Mouse (Mus musculus) heart, postnatal 0 days (tissue): ENCODE results near the gene Xrn1. TPM values are rescaled to one million over a fixed set of nuclear protein-coding genes. Genes with fewer than 3 reads are reported as not detected.
"Not testable (repeated sequence)": the region's sequence is repeated elsewhere in the genome, so short reads cannot be mapped to it uniquely, and the experiment has no call there.

Experiments
- ATAC-seq: fragments of 200-750 bp; cut with Nextera tagmentation; 2 replicates; pipeline ENCODE4 v1.8.0; 2017; ENCODE audit warnings: low read depth, moderate number of reproducible peaks, moderate library complexity; ENCODE audit not compliant: insufficient read depth
- DNase-seq: peaks from one replicate; pipeline ENCODE4 v3.0.0-alpha.2; 2016; ENCODE audit warnings: low spot score
- H3K27ac ChIP-seq: fragments of 300-500 bp; sonication (generic); 2 replicates; pipeline ENCODE4 v1.5.1; 2014; ENCODE audit warnings: low read depth, mild to moderate bottlenecking
- H3K27me3 ChIP-seq: fragments of 300-500 bp; sonication (generic); 2 replicates; pipeline ENCODE4 v1.6.1; 2014; ENCODE audit warnings: low read length, mixed read lengths; ENCODE audit not compliant: control insufficient read depth, insufficient read depth
- H3K36me3 ChIP-seq: fragments of 300-500 bp; sonication (generic); replicated peaks from 2 replicates; pipeline ENCODE4 v1.6.1; 2014; ENCODE audit warnings: low read length, mixed read lengths; ENCODE audit not compliant: control insufficient read depth, insufficient read depth
- H3K4me1 ChIP-seq: fragments of 300-500 bp; sonication (generic); 2 replicates; pipeline ENCODE4 v1.6.1; 2014; ENCODE audit warnings: antibody characterized with exemption; ENCODE audit not compliant: control insufficient read depth, insufficient read depth
- H3K4me2 ChIP-seq: fragments of 300-500 bp; sonication (generic); 2 replicates; pipeline ENCODE4 v1.6.1; 2014; ENCODE audit warnings: low read depth, mild to moderate bottlenecking, low read length, moderate library complexity
- H3K4me3 ChIP-seq: fragments of 300-500 bp; sonication (generic); 2 replicates; pipeline ENCODE4 v1.5.1; 2014; ENCODE audit warnings: low read depth, low read length
- H3K9ac ChIP-seq: fragments of 300-500 bp; sonication (generic); replicated peaks from 2 replicates; pipeline ENCODE4 v1.6.1; 2014; ENCODE audit warnings: low read depth, low read length, mixed read lengths
- H3K9me3 ChIP-seq: fragments of 300-500 bp; sonication (generic); replicated peaks from 2 replicates; pipeline ENCODE4 v1.6.1; 2016; ENCODE audit warnings: low read length; ENCODE audit not compliant: control insufficient read depth
- CTCF ChIP-seq: IDR thresholded peaks from 2 replicates; pipeline ENCODE4 v1.5.1; 2016; ENCODE audit warnings: antibody characterized with exemption, control low read depth, low read depth
- EP300 ChIP-seq: IDR thresholded peaks from 2 replicates; pipeline ENCODE4 v1.6.1; 2016; ENCODE audit warnings: antibody characterized with exemption, low read depth
- WGBS: fragments of 180-500 bp; shearing (Covaris S2); extraction: QIAGEN DNeasy Blood & Tissue Kit; methylation state at CpG from one replicate; pipeline ENCODE4 v1.1.7; 2014; 5-methylcytosine and 5-hydroxymethylcytosine counted together
- polyA plus RNA-seq: library from polyadenylated mRNA; unstranded; fragments of >200 nt; fragmentation: Nextera tagmentation; extraction: Ambion mirVana; gene quantifications from 2 replicates; pipeline ENCODE4 v1.2.1, GENCODE M21; 2015
- total RNA-seq: library from RNA; depleted of rRNA; stranded (reverse); fragments of >200 nt; gene quantifications from 2 replicates; pipeline ENCODE4 v1.2.3, GENCODE M21; 2014; ENCODE audit warnings: low replicate concordance

Gene Xrn1
- total and polyA plus RNA-seq, 2 experiments from 2014 or later = 8.8 to 14.0 TPM

GRCm38 (mm10) chr9:96067507-96067906 lies 112.9 kb downstream of the Xrn1 start:
- DNase-seq (no peak), ATAC-seq (no peak)
- no peak overlapping the region for H3K4me3 ChIP-seq
- no peak overlapping the region for H3K4me2 ChIP-seq
- H3K36me3 ChIP-seq = no peaks in the 10 kb centered on the region
- H3K9me3 ChIP-seq = peaks cover 6% of the 10 kb centered on the region; the same call in 1 of the 2 replicates
- H3K27me3 ChIP-seq = no peaks in the 10 kb centered on the region
- no peak overlapping the region for H3K27ac ChIP-seq
- 60% methylated on average over 2 of the region's 2 CpGs for WGBS
- no peaks in the 10 kb centered on the region for H3K4me1 ChIP-seq
- no peak overlapping the region for H3K9ac ChIP-seq
- TF ChIP-seq CTCF = no peak
- TF ChIP-seq EP300 = no peak

GRCm38 (mm10) chr9:96078752-96079315 lies 124.3 kb downstream of the Xrn1 start:
- Histone ChIP-seq H3K36me3 (no peaks in the 10 kb centered on the region), H3K9ac (no peak overlapping the region), H3K27me3 (no peaks in the 10 kb centered on the region), H3K27ac (no peak overlapping the region), H3K4me3 (no peak overlapping the region), H3K4me2 (no peak overlapping the region), H3K4me1 (no peaks in the 10 kb centered on the region), H3K9me3 (no peaks in the 10 kb centered on the region)
- no peak for TF ChIP-seq CTCF
- TF ChIP-seq EP300 = no peak
- WGBS = 90% methylated on average over 13 of the region's 13 CpGs
- ATAC-seq (no peak), DNase-seq (no peak)

- WGBS = 89% methylated on average over 6 of the region's 6 CpGs
- no peaks in the 10 kb centered on the region for H3K9me3 ChIP-seq
Observed at GRCm38 (mm10) chr9:96085293-96085692, 130.7 kb downstream of the Xrn1 start.

GRCm38 (mm10) chr9:96087671-96088070 lies 133.1 kb downstream of the Xrn1 start:
- H3K4me1 ChIP-seq = no peaks in the 10 kb centered on the region
- no peak for DNase-seq
- no peak for TF ChIP-seq CTCF
- H3K9me3 ChIP-seq = no peaks in the 10 kb centered on the region
- no peak overlapping the region for H3K4me2 ChIP-seq
- H3K27me3 ChIP-seq = no peaks in the 10 kb centered on the region
- H3K9ac ChIP-seq = no peak overlapping the region
- no peak overlapping the region for H3K27ac ChIP-seq
- no peak for ATAC-seq
- 85% methylated on average over 2 of the region's 2 CpGs for WGBS
- no peaks in the 10 kb centered on the region for H3K36me3 ChIP-seq
- H3K4me3 ChIP-seq = no peak overlapping the region

More at GRCm38 (mm10) chr9:96085293-96085692, 130.7 kb downstream of the Xrn1 start:
- no peak for ATAC-seq
- no peak overlapping the region for H3K4me3 ChIP-seq
- H3K27ac ChIP-seq = no peak overlapping the region
- H3K4me2 ChIP-seq = no peak overlapping the region
- no peak for TF ChIP-seq CTCF
- H3K27me3 ChIP-seq = no peaks in the 10 kb centered on the region
- H3K36me3 ChIP-seq = no peaks in the 10 kb centered on the region
- no peak overlapping the region for H3K9ac ChIP-seq
- H3K4me1 ChIP-seq = no peaks in the 10 kb centered on the region
- no peak for DNase-seq

GRCm38 (mm10) chr9:96088456-96088855 lies 133.9 kb downstream of the Xrn1 start:
- H3K4me1 ChIP-seq, H3K9me3 ChIP-seq, H3K27me3 ChIP-seq, H3K4me3 ChIP-seq, H3K4me2 ChIP-seq, H3K9ac ChIP-seq, H3K36me3 ChIP-seq, DNase-seq, H3K27ac ChIP-seq, ATAC-seq: not testable (repeated sequence)
- 81% methylated on average over 3 of the region's 3 CpGs for WGBS

GRCm38 (mm10) chr9:96092637-96093036 lies 138.1 kb downstream of the Xrn1 start:
- not testable (repeated sequence) for ATAC-seq, H3K27ac ChIP-seq, DNase-seq, H3K36me3 ChIP-seq, H3K4me1 ChIP-seq, H3K9me3 ChIP-seq, H3K27me3 ChIP-seq, H3K4me2 ChIP-seq, H3K9ac ChIP-seq, H3K4me3 ChIP-seq
- WGBS = 80% methylated on average over 10 of the region's 10 CpGs
